Comparison of ENCODE assay signal across 15 mouse cellular contexts in genomic region chr4:138691443-138692181, GRCm38 (mm10). TPM values are rescaled to one million over a fixed set of nuclear protein-coding genes. Genes with fewer than 3 reads are reported as not detected.
DNase-seq lines count a peak whose midpoint lies in the region; ATAC-seq lines count a peak whose summit lies in the region.
"Had no signal": no experiment of that assay in that cellular context is flagged by ENCODE, and none has a peak within 500 bp of the region (broad histone marks: within the 10 kb centered on the region; RNA-seq: fewer than 3 reads in every experiment).

No protein-coding gene starts in this region.

- no peak for ATAC-seq in hindbrain, embryonic 16.5 days
- no peak for ATAC-seq in activated CD4-positive, CD25-positive, alpha-beta regulatory T cell, adult 4 months

- 0 out of 2 replicates have a peak overlapping the region, but pooled peaks have one; percentile 7 for H3K9ac ChIP-seq in hindbrain, embryonic 16.5 days (ENCODE audit: low read depth, low read length)
- H3K9ac ChIP-seq: heart, embryonic 12.5 days; limb, embryonic 15.5 days had no signal

- H3K27ac ChIP-seq in hindbrain, embryonic 16.5 days (ENCODE audit: low read depth, low read length) = no peak overlapping the region
- H3K27ac ChIP-seq: limb, embryonic 15.5 days had no signal

- DNase-seq in embryo, embryonic 10.5 days (ENCODE audit: low spot score) = peak; percentile 21
- no peak for DNase-seq in embryo, embryonic 11 days
- peak; percentile 51 to 80 for DNase-seq in left cerebral cortex, postnatal 14 days (ENCODE audit: low spot score in 2 of 2)
- DNase-seq in left cerebral cortex, postnatal 10 days (ENCODE audit: extremely low spot score in 1 of 2, low spot score in 2 of 2) = no peak
- peak; percentile 69 to 84 for DNase-seq in right cerebral cortex, postnatal 36 days (ENCODE audit: low spot score in 2 of 2)
- DNase-seq in cerebellum, postnatal 14 days = no peak
- DNase-seq: cerebellum, adult 9-11 months; gastrocnemius, postnatal 10 days; kidney, postnatal 10 days had no signal

- peaks cover 37% of the 10 kb centered on the region for H3K4me1 ChIP-seq in hindbrain, embryonic 16.5 days (ENCODE audit: control insufficient read depth, insufficient read depth, low read depth, low read length)
- H3K4me1 ChIP-seq: heart, embryonic 12.5 days; limb, embryonic 15.5 days had no signal

- no peaks in the 10 kb centered on the region for H3K36me3 ChIP-seq in hindbrain, embryonic 16.5 days (ENCODE audit: control insufficient read depth, insufficient read depth, low read length)
- H3K36me3 ChIP-seq: heart, embryonic 12.5 days; limb, embryonic 15.5 days had no signal

- intact Hi-C loops in left cerebral cortex, postnatal 14 days (cut with DNase I) = no loop called here
- intact Hi-C loops in left cerebral cortex, postnatal 10 days (cut with DNase I) = no loop called here

- no peaks in the 10 kb centered on the region for H3K9me3 ChIP-seq in hindbrain, embryonic 16.5 days (ENCODE audit: control insufficient read depth, low read length)
- H3K9me3 ChIP-seq: heart, embryonic 12.5 days; limb, embryonic 15.5 days had no signal

- no peak overlapping the region for H3K4me3 ChIP-seq in hindbrain, embryonic 16.5 days (ENCODE audit: low read length)
- H3K4me3 ChIP-seq: heart, embryonic 12.5 days; limb, embryonic 15.5 days had no signal

- 8% methylated on average over 19 of the region's 19 CpGs for WGBS in hindbrain, embryonic 16.5 days

- no peak overlapping the region for H3K4me2 ChIP-seq in hindbrain, embryonic 16.5 days (ENCODE audit: low read length)
- H3K4me2 ChIP-seq: heart, embryonic 12.5 days; limb, embryonic 15.5 days had no signal

- no peaks in the 10 kb centered on the region; the same call in 1 of the 2 replicates for H3K27me3 ChIP-seq in hindbrain, embryonic 16.5 days (replicated peaks; ENCODE audit: control insufficient read depth, insufficient read depth, low read length)

RNA-seq across cellular contexts. Expression of gene Pla2g2c, which starts 33.0 kb away (rescaled TPM):
- under 1 TPM in 1 of 2 experiments, not detected in 1; 0.22 TPM for total RNA-seq in left cerebral cortex, postnatal 14 days (2021)
- total RNA-seq in left cerebral cortex, postnatal 10 days (2021) = not detected
- polyA plus RNA-seq in hindbrain, embryonic 16.5 days (2015; fragmentation: Nextera tagmentation; extraction: Ambion mirVana) = 0.35 and 0.36 TPM in 2 replicates
- polyA plus RNA-seq in activated CD4-positive, CD25-positive, alpha-beta regulatory T cell, adult 4 months (2017; shearing (Covaris generic)) = not detected
- polyA plus RNA-seq: limb, embryonic 15.5 days; spleen, adult 2 months had no signal

RNA-seq across cellular contexts. Expression of gene Ubxn10, which starts 45.4 kb away (rescaled TPM):
- under 1 TPM; 0.88 to 0.99 TPM for total RNA-seq in left cerebral cortex, postnatal 14 days (2021)
- 1 to 10 TPM; 1.1 to 1.3 TPM for total RNA-seq in left cerebral cortex, postnatal 10 days (2021)
- polyA plus RNA-seq in hindbrain, embryonic 16.5 days (2015; fragmentation: Nextera tagmentation; extraction: Ambion mirVana) = 4.5 and 5.2 TPM in 2 replicates
- polyA plus RNA-seq in activated CD4-positive, CD25-positive, alpha-beta regulatory T cell, adult 4 months (2017; shearing (Covaris generic)) = not detected

RNA-seq across cellular contexts. Expression of gene Vwa5b1, which starts 55.9 kb away (rescaled TPM):
- 1 to 10 TPM; 3.1 to 4.3 TPM for total RNA-seq in left cerebral cortex, postnatal 14 days (2021)
- total RNA-seq in left cerebral cortex, postnatal 10 days (2021) = 1 to 10 TPM; 3.6 to 4.0 TPM
- 2.8 TPM in 2 replicates for polyA plus RNA-seq in hindbrain, embryonic 16.5 days (2015; fragmentation: Nextera tagmentation; extraction: Ambion mirVana)
- polyA plus RNA-seq in activated CD4-positive, CD25-positive, alpha-beta regulatory T cell, adult 4 months (2017; shearing (Covaris generic)) = not detected
- total RNA-seq: ES-E14; gastrocnemius, postnatal 10 days had no signal
- polyA plus RNA-seq: heart, embryonic 12.5 days; spleen, adult 2 months had no signal

Comparison
In these comparisons a context has a peak if more than half of its experiments do, and no peak if none do; other contexts are left out.
1. DNase-seq: peak in embryo, embryonic 10.5 days (single experiment), left cerebral cortex, postnatal 14 days (2 of 2) and right cerebral cortex, postnatal 36 days (2 of 2); none in embryo, embryonic 11 days (single experiment), left cerebral cortex, postnatal 10 days (0 of 2) and cerebellum, postnatal 14 days (0 of 2).